Mouse (Mus musculus) hindbrain, postnatal 0 days (tissue): ENCODE data around the gene Majin. TPM values are rescaled to one million over a fixed set of nuclear protein-coding genes. Genes with fewer than 3 reads are reported as not detected.

Experiments
- ATAC-seq: fragments of 200-750 bp; cut with Nextera tagmentation; 2 replicates; pipeline ENCODE4 v1.8.0; 2017; ENCODE audit warnings: mild to moderate bottlenecking, moderate TSS enrichment, moderate library complexity
- DNase-seq: peaks from one replicate; pipeline ENCODE4 v3.0.0-alpha.2; 2015; ENCODE audit warnings: low spot score
- H3K27ac ChIP-seq: fragments of 300-500 bp; sonication (generic); 2 replicates; pipeline ENCODE4 v1.5.1; 2014; ENCODE audit warnings: mild to moderate bottlenecking
- H3K27me3 ChIP-seq: fragments of 300-500 bp; sonication (generic); 2 replicates; pipeline ENCODE4 v1.6.1; 2014; ENCODE audit warnings: low read length, mixed read lengths; ENCODE audit not compliant: insufficient read depth
- H3K36me3 ChIP-seq: fragments of 300-500 bp; sonication (generic); 2 replicates; pipeline ENCODE4 v1.6.1; 2014; ENCODE audit warnings: low read length, mixed read lengths; ENCODE audit not compliant: insufficient read depth
- H3K4me1 ChIP-seq: fragments of 300-500 bp; sonication (generic); 2 replicates; pipeline ENCODE4 v1.6.1; 2014; ENCODE audit warnings: antibody characterized with exemption, low read length, mixed read lengths; ENCODE audit not compliant: insufficient read depth
- H3K4me2 ChIP-seq: fragments of 300-500 bp; sonication (generic); 2 replicates; pipeline ENCODE4 v1.6.1; 2014; ENCODE audit warnings: low read depth, mild to moderate bottlenecking, low read length, moderate library complexity, mixed read lengths
- H3K4me3 ChIP-seq: fragments of 300-500 bp; sonication (generic); 2 replicates; pipeline ENCODE4 v1.5.1; 2014; ENCODE audit warnings: low read length
- H3K9ac ChIP-seq: fragments of 300-500 bp; sonication (generic); replicated peaks from 2 replicates; pipeline ENCODE4 v1.6.1; 2014; ENCODE audit warnings: mild to moderate bottlenecking, low read length, moderate library complexity, mixed read lengths
- H3K9me3 ChIP-seq: fragments of 300-500 bp; sonication (generic); 2 replicates; pipeline ENCODE4 v1.6.1; 2016; ENCODE audit warnings: low read length, mixed read lengths
- CTCF ChIP-seq: IDR thresholded peaks from 2 replicates; pipeline ENCODE4 v1.5.1; 2016; ENCODE audit warnings: antibody characterized with exemption, control low read depth, low read depth
- WGBS: fragments of 180-500 bp; shearing (Covaris S2); extraction: QIAGEN DNeasy Blood & Tissue Kit; methylation state at CpG from one replicate; pipeline ENCODE4 v1.1.7; 2014; 5-methylcytosine and 5-hydroxymethylcytosine counted together
- polyA plus RNA-seq: library from polyadenylated mRNA; unstranded; fragments of >200 nt; fragmentation: Nextera tagmentation; extraction: Ambion mirVana; gene quantifications from 2 replicates; pipeline ENCODE4 v1.2.1, GENCODE M21; 2015
- total RNA-seq: library from RNA; depleted of rRNA; stranded (reverse); fragments of >200 nt; gene quantifications from 2 replicates; pipeline ENCODE4 v1.2.3, GENCODE M21; 2014

The Majin gene
- total and polyA plus RNA-seq, 2 experiments from 2014 or later = not detected

GRCm38 (mm10) chr19:6260428-6260827, 76.2 kb downstream of the Majin start:
- peak; percentile 45; the same call in 1 of the 2 replicates for TF ChIP-seq CTCF
- H3K4me3 ChIP-seq = no peak overlapping the region
- H3K4me1 ChIP-seq = no peaks in the 10 kb centered on the region
- no peak overlapping the region for H3K27ac ChIP-seq
- WGBS = 72% methylated on average over 2 of the region's 2 CpGs
- no peaks in the 10 kb centered on the region for H3K9me3 ChIP-seq
- peak; percentile 44 for DNase-seq
- no peak overlapping the region for H3K4me2 ChIP-seq
- H3K27me3 ChIP-seq = no peaks in the 10 kb centered on the region
- 0 out of 2 replicates have a peak, but pooled peaks have one; percentile 18 for ATAC-seq
- H3K9ac ChIP-seq = no peak overlapping the region
- H3K36me3 ChIP-seq = peaks cover 48% of the 10 kb centered on the region

- peaks cover 44% of the 10 kb centered on the region for H3K36me3 ChIP-seq
- 80% methylated on average over 4 of the region's 4 CpGs for WGBS
- no peak overlapping the region for H3K4me3 ChIP-seq
- no peak overlapping the region for H3K9ac ChIP-seq
- peak; percentile 53 for TF ChIP-seq CTCF
- DNase-seq (no peak), ATAC-seq (no peak)
- H3K27me3 ChIP-seq = no peaks in the 10 kb centered on the region
- H3K4me1 ChIP-seq = no peaks in the 10 kb centered on the region
- no peak overlapping the region for H3K4me2 ChIP-seq
- no peak overlapping the region for H3K27ac ChIP-seq
- H3K9me3 ChIP-seq = no peaks in the 10 kb centered on the region
Observed at GRCm38 (mm10) chr19:6260946-6261345, 76.8 kb downstream of the Majin start.

GRCm38 (mm10) chr19:6261379-6261778, 77.2 kb downstream of the Majin start:
- Histone ChIP-seq H3K9me3 (no peaks in the 10 kb centered on the region), H3K27me3 (no peaks in the 10 kb centered on the region), H3K4me2 (no peak overlapping the region), H3K9ac (no peak overlapping the region), H3K4me1 (no peaks in the 10 kb centered on the region), H3K36me3 (peaks cover 39% of the 10 kb centered on the region), H3K27ac (no peak overlapping the region), H3K4me3 (no peak overlapping the region)
- DNase-seq (no peak), ATAC-seq (no peak)
- TF ChIP-seq CTCF = no peak
- WGBS = 94% methylated on average over 14 of the region's 14 CpGs

GRCm38 (mm10) chr19:6262222-6262621, 78.0 kb downstream of the Majin start:
- H3K9ac ChIP-seq = no peak overlapping the region
- ATAC-seq (no peak), DNase-seq (peak; percentile 76)
- H3K9me3 ChIP-seq = no peaks in the 10 kb centered on the region
- 56% methylated on average over 7 of the region's 7 CpGs for WGBS
- peaks cover 37% of the 10 kb centered on the region for H3K36me3 ChIP-seq
- H3K4me1 ChIP-seq = no peaks in the 10 kb centered on the region
- H3K4me2 ChIP-seq = no peak overlapping the region
- H3K4me3 ChIP-seq = no peak overlapping the region
- peak; percentile 97 for TF ChIP-seq CTCF
- H3K27me3 ChIP-seq = no peaks in the 10 kb centered on the region
- H3K27ac ChIP-seq = no peak overlapping the region

GRCm38 (mm10) chr19:6262839-6263433, 78.7 kb downstream of the Majin start:
- TF ChIP-seq CTCF = no peak
- no peaks in the 10 kb centered on the region for H3K9me3 ChIP-seq
- peaks cover 33% of the 10 kb centered on the region for H3K36me3 ChIP-seq
- no peak overlapping the region for H3K27ac ChIP-seq
- DNase-seq (no peak), ATAC-seq (no peak)
- H3K4me1 ChIP-seq = no peaks in the 10 kb centered on the region
- H3K9ac ChIP-seq = no peak overlapping the region
- no peak overlapping the region for H3K4me3 ChIP-seq
- WGBS = 87% methylated on average over 8 of the region's 8 CpGs
- no peak overlapping the region for H3K4me2 ChIP-seq
- no peaks in the 10 kb centered on the region for H3K27me3 ChIP-seq

- no peak overlapping the region for H3K4me3 ChIP-seq
- peaks cover 22% of the 10 kb centered on the region; the same call in 1 of the 2 replicates for H3K36me3 ChIP-seq
- DNase-seq = no peak
- WGBS = 77% methylated on average over 9 of the region's 9 CpGs
- no peak overlapping the region for H3K27ac ChIP-seq
- ATAC-seq = no peak
- no peak overlapping the region for H3K4me2 ChIP-seq
- no peak overlapping the region for H3K9ac ChIP-seq
- H3K9me3 ChIP-seq = no peaks in the 10 kb centered on the region
- TF ChIP-seq CTCF = no peak
- H3K27me3 ChIP-seq = no peaks in the 10 kb centered on the region
- H3K4me1 ChIP-seq = no peaks in the 10 kb centered on the region
Observed at GRCm38 (mm10) chr19:6264200-6264599, 80.0 kb downstream of the Majin start.

- H3K27me3 ChIP-seq = no peaks in the 10 kb centered on the region
- no peak overlapping the region for H3K9ac ChIP-seq
- TF ChIP-seq CTCF = no peak
- DNase-seq = no peak
- no peaks in the 10 kb centered on the region for H3K4me1 ChIP-seq
- peaks cover 20% of the 10 kb centered on the region; the same call in 1 of the 2 replicates for H3K36me3 ChIP-seq
- no peak for ATAC-seq
- H3K4me2 ChIP-seq = no peak overlapping the region
- H3K9me3 ChIP-seq = no peaks in the 10 kb centered on the region
- 85% methylated on average over 8 of the region's 8 CpGs for WGBS
- no peak overlapping the region for H3K4me3 ChIP-seq
- H3K27ac ChIP-seq = no peak overlapping the region
Observed at GRCm38 (mm10) chr19:6264945-6265344, 80.8 kb downstream of the Majin start.
